Mouse (Mus musculus) embryonic facial prominence, embryonic 13.5 days (tissue): ENCODE results near the gene Kri1. TPM values are rescaled to one million over a fixed set of nuclear protein-coding genes. Genes with fewer than 3 reads are reported as not detected.

Experiments used
- ATAC-seq: fragments of 200-750 bp; cut with Nextera tagmentation; 2 replicates; pipeline ENCODE4 v1.8.0; 2017; ENCODE audit warnings: low read depth; ENCODE audit not compliant: insufficient number of reproducible peaks, insufficient read depth, low FRiP score, low TSS enrichment
- H3K27ac ChIP-seq: fragments of 300-500 bp; sonication (generic); 2 replicates; pipeline ENCODE4 v1.5.1; 2015; ENCODE audit warnings: moderate library complexity, mild to moderate bottlenecking, inconsistent platforms
- H3K27me3 ChIP-seq: fragments of 300-500 bp; sonication (generic); 2 replicates; pipeline ENCODE4 v1.6.1; 2015; ENCODE audit warnings: mild to moderate bottlenecking, inconsistent platforms
- H3K36me3 ChIP-seq: fragments of 300-500 bp; sonication (generic); 2 replicates; pipeline ENCODE4 v1.6.1; 2015; ENCODE audit warnings: mild to moderate bottlenecking, inconsistent platforms
- H3K4me1 ChIP-seq: fragments of 300-500 bp; sonication (generic); 2 replicates; pipeline ENCODE4 v1.6.1; 2015; ENCODE audit warnings: inconsistent platforms
- H3K4me2 ChIP-seq: fragments of 300-500 bp; sonication (generic); 2 replicates; pipeline ENCODE4 v1.6.1; 2015; ENCODE audit warnings: moderate library complexity, mild to moderate bottlenecking, inconsistent platforms
- H3K4me3 ChIP-seq: fragments of 300-500 bp; sonication (generic); 2 replicates; pipeline ENCODE4 v1.5.1; 2015; ENCODE audit warnings: mild to moderate bottlenecking, inconsistent platforms
- H3K9ac ChIP-seq: fragments of 300-500 bp; sonication (generic); 2 replicates; pipeline ENCODE4 v1.6.1; 2015; ENCODE audit warnings: mild to moderate bottlenecking, inconsistent platforms
- H3K9me3 ChIP-seq: fragments of 300-500 bp; sonication (generic); 2 replicates; pipeline ENCODE4 v1.6.1; 2016; ENCODE audit warnings: inconsistent platforms
- WGBS: fragments of 180-500 bp; shearing (Covaris S2); methylation state at CpG from one replicate; pipeline ENCODE4 v1.1.7; 2015; ENCODE audit warnings: mixed read lengths; 5-methylcytosine and 5-hydroxymethylcytosine counted together
- polyA plus RNA-seq: library from polyadenylated mRNA; unstranded; fragments of >200 nt; fragmentation: Nextera tagmentation; extraction: Ambion mirVana; gene quantifications from 2 replicates; pipeline ENCODE4 v1.2.1, GENCODE M21; 2015

The Kri1 gene
- polyA plus RNA-seq, 1 experiment from 2014 or later = 19.2 TPM

- Histone ChIP-seq H3K4me1 (peaks cover 30% of the 10 kb centered on the region), H3K27ac (peak within 1 kb of the TSS; percentile 91), H3K9me3 (no peaks in the 10 kb centered on the region), H3K4me2 (peak within 1 kb of the TSS; percentile 78), H3K9ac (peak within 1 kb of the TSS; percentile 99), H3K27me3 (peaks cover 28% of the 10 kb centered on the region), H3K4me3 (peak within 1 kb of the TSS; percentile 93), H3K36me3 (peaks cover 26% of the 10 kb centered on the region)
- WGBS = under 1% methylated on average over 71 of the region's 90 CpGs
- ATAC-seq = peak; percentile 85
These were observed 48.9 kb downstream of the Kri1 start, which contains the start of gene Keap1 for GRCm38 (mm10) chr9:21238733-21239464. TSS of gene Keap1 (minus strand) at chr9:21239361.

GRCm38 (mm10) chr9:21238004-21238732 is 49.6 kb downstream of the Kri1 start:
- Histone ChIP-seq H3K9ac (peak overlapping the region; percentile 99), H3K27ac (peak overlapping the region; percentile 91), H3K4me3 (peak overlapping the region; percentile 93), H3K36me3 (peaks cover 34% of the 10 kb centered on the region), H3K9me3 (no peaks in the 10 kb centered on the region), H3K4me2 (peak overlapping the region; percentile 78), H3K4me1 (peaks cover 27% of the 10 kb centered on the region), H3K27me3 (peaks cover 21% of the 10 kb centered on the region)
- ATAC-seq = no peak
- under 1% methylated on average over 31 of the region's 31 CpGs for WGBS

GRCm38 (mm10) chr9:21237368-21238003 is 50.3 kb downstream of the Kri1 start:
- H3K4me2 ChIP-seq = peak overlapping the region; percentile 78
- H3K4me1 ChIP-seq = peaks cover 27% of the 10 kb centered on the region
- peak overlapping the region; percentile 99 for H3K9ac ChIP-seq
- WGBS = 15% methylated on average over 19 of the region's 19 CpGs
- peaks cover 40% of the 10 kb centered on the region for H3K36me3 ChIP-seq
- H3K27ac ChIP-seq = peak overlapping the region; percentile 91
- peak overlapping the region; percentile 93 for H3K4me3 ChIP-seq
- H3K27me3 ChIP-seq = peaks cover 14% of the 10 kb centered on the region
- H3K9me3 ChIP-seq = no peaks in the 10 kb centered on the region
- 0 out of 2 replicates have a peak, but pooled peaks have one; percentile 20 for ATAC-seq

- Histone ChIP-seq H3K27ac (0 out of 2 replicates have a peak overlapping the region, but pooled peaks have one; percentile 91), H3K9me3 (no peaks in the 10 kb centered on the region), H3K4me2 (peak overlapping the region; percentile 78), H3K4me1 (peaks cover 27% of the 10 kb centered on the region), H3K4me3 (peak overlapping the region; percentile 93), H3K9ac (peak overlapping the region; percentile 99), H3K27me3 (peaks cover 9% of the 10 kb centered on the region), H3K36me3 (peaks cover 42% of the 10 kb centered on the region)
- ATAC-seq = no peak
- WGBS = 83% methylated on average over 25 of the region's 25 CpGs
These were observed 50.8 kb downstream of the Kri1 start for GRCm38 (mm10) chr9:21236991-21237367.

- Histone ChIP-seq H3K36me3 (peaks cover 57% of the 10 kb centered on the region), H3K27me3 (0 out of 2 replicates have a peak, but pooled peaks cover 3% of the 10 kb centered on the region), H3K9ac (no peak overlapping the region), H3K27ac (no peak overlapping the region), H3K9me3 (no peaks in the 10 kb centered on the region), H3K4me3 (no peak overlapping the region), H3K4me1 (peaks cover 23% of the 10 kb centered on the region), H3K4me2 (no peak overlapping the region)
- 87% methylated on average over 4 of the region's 4 CpGs for WGBS
- no peak for ATAC-seq
These were observed 52.4 kb downstream of the Kri1 start for GRCm38 (mm10) chr9:21235341-21235740.

- H3K9ac ChIP-seq = no peak overlapping the region
- no peaks in the 10 kb centered on the region for H3K27me3 ChIP-seq
- H3K36me3 ChIP-seq = peaks cover 72% of the 10 kb centered on the region
- no peak overlapping the region for H3K4me3 ChIP-seq
- no peak overlapping the region for H3K4me2 ChIP-seq
- 81% methylated on average over 28 of the region's 28 CpGs for WGBS
- no peak overlapping the region for H3K27ac ChIP-seq
- peaks cover 16% of the 10 kb centered on the region for H3K4me1 ChIP-seq
- no peak for ATAC-seq
- H3K9me3 ChIP-seq = no peaks in the 10 kb centered on the region
These were observed 54.0 kb downstream of the Kri1 start for GRCm38 (mm10) chr9:21233805-21234204.

- no peak overlapping the region for H3K4me2 ChIP-seq
- H3K4me3 ChIP-seq = no peak overlapping the region
- no peaks in the 10 kb centered on the region for H3K9me3 ChIP-seq
- H3K4me1 ChIP-seq = peaks cover 16% of the 10 kb centered on the region
- no peak overlapping the region for H3K27ac ChIP-seq
- H3K36me3 ChIP-seq = peaks cover 74% of the 10 kb centered on the region
- no peaks in the 10 kb centered on the region for H3K27me3 ChIP-seq
- ATAC-seq = no peak
- no peak overlapping the region for H3K9ac ChIP-seq
- 91% methylated on average over 29 of the region's 29 CpGs for WGBS
These were observed 54.4 kb downstream of the Kri1 start for GRCm38 (mm10) chr9:21233366-21233765.

GRCm38 (mm10) chr9:21232867-21233266 is 54.9 kb downstream of the Kri1 start:
- ATAC-seq = no peak
- no peak overlapping the region for H3K4me3 ChIP-seq
- H3K27ac ChIP-seq = no peak overlapping the region
- H3K27me3 ChIP-seq = no peaks in the 10 kb centered on the region
- peaks cover 74% of the 10 kb centered on the region for H3K36me3 ChIP-seq
- H3K9me3 ChIP-seq = no peaks in the 10 kb centered on the region
- WGBS = 89% methylated on average over 5 of the region's 5 CpGs
- H3K9ac ChIP-seq = no peak overlapping the region
- H3K4me1 ChIP-seq = peaks cover 15% of the 10 kb centered on the region
- no peak overlapping the region for H3K4me2 ChIP-seq

GRCm38 (mm10) chr9:21231551-21231950 is 56.2 kb downstream of the Kri1 start:
- no peak overlapping the region for H3K4me3 ChIP-seq
- WGBS = 51% methylated on average over 23 of the region's 23 CpGs
- no peak for ATAC-seq
- no peak overlapping the region for H3K9ac ChIP-seq
- peaks cover 69% of the 10 kb centered on the region for H3K36me3 ChIP-seq
- no peak overlapping the region for H3K27ac ChIP-seq
- H3K4me2 ChIP-seq = no peak overlapping the region
- H3K27me3 ChIP-seq = no peaks in the 10 kb centered on the region
- peaks cover 10% of the 10 kb centered on the region for H3K4me1 ChIP-seq
- H3K9me3 ChIP-seq = no peaks in the 10 kb centered on the region

- ATAC-seq = peak; percentile 27; the same call in 1 of the 2 replicates
- peak overlapping the region; percentile 59 for H3K4me2 ChIP-seq
- peak overlapping the region; percentile 68; the same call in 1 of the 2 replicates for H3K27ac ChIP-seq
- H3K4me1 ChIP-seq = peaks cover 10% of the 10 kb centered on the region
- H3K27me3 ChIP-seq = 0 out of 2 replicates have a peak, but pooled peaks cover 6% of the 10 kb centered on the region
- peak overlapping the region; percentile 34 for H3K4me3 ChIP-seq
- peaks cover 32% of the 10 kb centered on the region for H3K36me3 ChIP-seq
- H3K9me3 ChIP-seq = no peaks in the 10 kb centered on the region
- peak overlapping the region; percentile 59 for H3K9ac ChIP-seq
- WGBS = 13% methylated on average over 16 of the region's 16 CpGs
These were observed 60.4 kb downstream of the Kri1 start for GRCm38 (mm10) chr9:21227342-21227741.

GRCm38 (mm10) chr9:21225415-21225758 is 62.4 kb downstream of the Kri1 start:
- Histone ChIP-seq H3K36me3 (peaks cover 18% of the 10 kb centered on the region), H3K4me2 (peak overlapping the region; percentile 56), H3K4me1 (peaks cover 18% of the 10 kb centered on the region), H3K27me3 (0 out of 2 replicates have a peak, but pooled peaks cover 6% of the 10 kb centered on the region), H3K9me3 (no peaks in the 10 kb centered on the region), H3K4me3 (peak overlapping the region; percentile 32), H3K9ac (0 out of 2 replicates have a peak overlapping the region, but pooled peaks have one; percentile 59), H3K27ac (no peak overlapping the region)
- 25% methylated on average over 7 of the region's 7 CpGs for WGBS
- ATAC-seq = no peak
